Mouse (Mus musculus) liver, postnatal 0 days (tissue): ENCODE measurements around the gene Polr3g.

Source experiments
- CTCF ChIP-seq: sonication (generic); IDR thresholded peaks from 2 replicates; pipeline ENCODE4 v1.5.1; 2016; ENCODE audit warnings: antibody characterized with exemption, low read depth
- EP300 ChIP-seq: IDR thresholded peaks from 2 replicates; pipeline ENCODE4 v1.6.1; 2016; ENCODE audit warnings: antibody characterized with exemption, low read depth, mild to moderate bottlenecking

GRCm38 (mm10) chr13:81663566-81664330 is 47.1 kb downstream of the Polr3g start:
- no peak for TF ChIP-seq CTCF
- TF ChIP-seq EP300, result no peak
